Mouse (Mus musculus): ENCODE data around the gene Arpp19. TPM values are rescaled to one million over a fixed set of nuclear protein-coding genes. Genes with fewer than 3 reads are reported as not detected.

The Arpp19 gene
- polyA plus RNA-seq, 1 experiment from 2014 or later: 205 TPM

DNA sequence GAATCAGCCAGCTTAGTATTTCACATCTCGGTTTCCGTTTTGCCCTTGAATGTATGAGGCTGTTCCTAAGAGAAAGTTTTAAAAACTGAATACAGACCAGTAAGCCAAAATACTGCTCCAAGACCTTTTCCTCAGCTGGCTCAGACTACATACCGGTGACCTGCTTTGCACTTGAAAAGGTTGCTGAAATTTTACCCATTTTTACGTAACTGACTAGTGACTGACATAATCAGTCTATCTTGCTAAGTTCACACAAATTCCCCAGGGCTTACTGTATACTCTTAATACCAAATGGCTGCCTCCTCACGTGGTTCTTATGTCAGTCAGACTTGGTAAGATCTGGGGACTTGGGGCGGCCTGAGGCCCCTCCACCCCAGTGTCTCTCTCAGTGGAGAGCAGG is 18.2 kb upstream of the Arpp19 start:
- H3K27me3 ChIP-seq (replicated peaks): no peaks in the 10 kb centered on the region
- 84% methylated on average over 6 of the region's 6 CpGs for WGBS
- no peak overlapping the region for H3K27ac ChIP-seq (replicated peaks)
- no peak overlapping the region for H3K4me3 ChIP-seq
- no peaks in the 10 kb centered on the region for H3K9me3 ChIP-seq
- no peak overlapping the region for H3K9ac ChIP-seq
- peaks cover 63% of the 10 kb centered on the region for H3K36me3 ChIP-seq
- H3K4me2 ChIP-seq: no peak overlapping the region
- H3K4me1 ChIP-seq: peaks cover 3% of the 10 kb centered on the region
- no peak for ATAC-seq (ENCODE audit: extremely low read depth, insufficient number of reproducible peaks, low FRiP score, low TSS enrichment)

DNA sequence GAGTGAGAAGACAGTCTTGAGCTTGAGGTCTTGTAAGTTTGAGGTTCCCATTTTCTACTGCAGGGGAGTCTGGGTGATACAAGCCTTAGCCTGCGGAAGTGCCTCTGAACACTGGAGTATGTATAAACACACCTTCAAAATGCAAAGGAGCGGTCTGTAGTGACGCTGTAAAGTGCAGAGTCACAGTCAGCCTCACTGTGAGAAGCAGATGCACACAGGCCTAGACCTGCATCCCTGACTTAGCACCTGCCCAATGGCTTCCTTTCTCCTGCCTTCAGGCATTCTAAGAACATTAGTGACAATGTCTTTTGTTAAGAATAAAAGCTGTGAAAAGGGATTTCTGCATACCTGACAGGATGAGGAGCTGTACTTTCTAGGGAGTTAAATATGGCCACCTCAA is 17.8 kb upstream of the Arpp19 start:
- Histone ChIP-seq H3K9me3 (no peaks in the 10 kb centered on the region), H3K4me3 (no peak overlapping the region), H3K4me2 (no peak overlapping the region), H3K9ac (no peak overlapping the region), H3K4me1 (peaks cover 5% of the 10 kb centered on the region), H3K36me3 (peaks cover 64% of the 10 kb centered on the region), H3K27me3 (replicated peaks) (no peaks in the 10 kb centered on the region), H3K27ac (replicated peaks) (no peak overlapping the region)
- WGBS: 84% methylated on average over 3 of the region's 3 CpGs
- no peak for ATAC-seq (ENCODE audit: extremely low read depth, insufficient number of reproducible peaks, low FRiP score, low TSS enrichment)

DNA sequence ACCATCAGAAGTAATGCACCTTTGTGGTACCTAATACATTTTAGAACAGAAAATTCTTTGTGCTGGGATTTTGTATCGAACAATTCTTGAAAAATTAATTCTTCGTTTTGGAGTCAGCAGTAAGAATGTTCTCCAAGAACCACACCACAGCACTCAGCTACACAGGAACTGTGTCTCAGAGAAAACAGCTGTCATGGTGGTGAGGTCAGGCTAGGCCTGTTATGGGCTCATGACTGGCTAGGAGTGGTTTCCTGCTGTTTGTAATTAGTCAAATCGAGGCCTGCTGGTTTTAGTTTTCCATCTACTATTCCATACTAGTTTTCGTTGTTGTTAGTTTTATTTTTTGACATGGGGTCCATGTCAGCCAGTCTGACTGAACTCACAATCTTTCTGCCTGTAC is 16.9 kb upstream of the Arpp19 start:
- ATAC-seq (ENCODE audit: extremely low read depth, insufficient number of reproducible peaks, low FRiP score, low TSS enrichment): no peak
- Histone ChIP-seq H3K9me3 (no peaks in the 10 kb centered on the region), H3K4me3 (no peak overlapping the region), H3K4me2 (no peak overlapping the region), H3K9ac (no peak overlapping the region), H3K36me3 (peaks cover 56% of the 10 kb centered on the region), H3K27me3 (replicated peaks) (no peaks in the 10 kb centered on the region), H3K4me1 (peaks cover 5% of the 10 kb centered on the region), H3K27ac (replicated peaks) (no peak overlapping the region)
- 69% methylated on average over 4 of the region's 4 CpGs for WGBS

DNA sequence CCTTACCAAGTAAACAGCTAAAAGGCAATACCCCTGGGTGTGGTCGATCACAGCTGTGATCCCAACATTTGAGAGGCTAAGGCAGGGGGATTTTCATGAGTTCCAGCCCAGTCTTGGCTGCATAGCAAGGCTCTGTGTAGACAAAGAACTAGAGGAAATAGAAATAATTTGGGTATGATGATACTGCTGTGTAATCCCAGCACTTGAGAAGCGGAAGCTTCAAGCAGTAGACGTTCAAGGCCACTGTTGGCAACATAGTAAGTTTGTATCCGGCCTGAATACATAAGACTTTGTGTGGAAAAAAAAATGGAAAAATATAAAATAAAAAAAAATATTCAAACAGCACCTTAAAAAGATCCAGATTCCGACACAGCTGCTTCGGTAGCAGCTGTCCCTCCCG is 14.9 kb upstream of the Arpp19 start:
- Histone ChIP-seq H3K4me3 (no peak overlapping the region), H3K9ac (no peak overlapping the region), H3K36me3 (peaks cover 54% of the 10 kb centered on the region), H3K27ac (replicated peaks) (no peak overlapping the region), H3K4me1 (peaks cover 5% of the 10 kb centered on the region), H3K9me3 (no peaks in the 10 kb centered on the region), H3K27me3 (replicated peaks) (no peaks in the 10 kb centered on the region), H3K4me2 (no peak overlapping the region)
- 85% methylated on average over 7 of the region's 7 CpGs for WGBS
- no peak for ATAC-seq (ENCODE audit: extremely low read depth, insufficient number of reproducible peaks, low FRiP score, low TSS enrichment)

GRCm38 (mm10) chr9:75023150-75023894 is 14.1 kb upstream of the Arpp19 start:
- no peak overlapping the region for H3K4me3 ChIP-seq
- peaks cover 51% of the 10 kb centered on the region for H3K36me3 ChIP-seq
- H3K4me2 ChIP-seq: no peak overlapping the region
- no peak overlapping the region for H3K27ac ChIP-seq (replicated peaks)
- H3K4me1 ChIP-seq: peaks cover 5% of the 10 kb centered on the region
- no peaks in the 10 kb centered on the region for H3K27me3 ChIP-seq (replicated peaks)
- ATAC-seq (ENCODE audit: extremely low read depth, insufficient number of reproducible peaks, low FRiP score, low TSS enrichment): no peak
- 75% methylated on average over 5 of the region's 5 CpGs for WGBS
- no peaks in the 10 kb centered on the region for H3K9me3 ChIP-seq
- no peak overlapping the region for H3K9ac ChIP-seq

DNA sequence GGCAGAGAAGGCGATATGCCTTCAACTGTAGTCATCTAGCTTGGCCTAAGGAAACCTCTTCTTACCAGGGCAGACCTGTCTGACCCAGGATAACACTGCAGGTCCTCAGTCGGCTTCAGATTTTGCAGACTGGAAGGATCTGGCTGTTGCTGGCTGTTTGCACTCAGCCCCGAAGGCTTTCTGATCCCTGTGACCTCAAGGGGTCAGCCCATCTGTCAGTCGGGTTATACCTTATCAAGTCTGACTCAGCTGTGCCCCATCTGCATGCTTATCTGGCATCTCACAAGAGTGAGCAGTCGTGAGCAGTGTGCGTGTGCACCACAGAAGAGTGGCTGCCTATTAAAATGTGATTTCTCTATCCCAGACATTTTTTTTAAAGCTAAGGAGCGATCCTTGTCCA is 13.3 kb upstream of the Arpp19 start:
- H3K4me2 ChIP-seq: no peak overlapping the region
- H3K27me3 ChIP-seq (replicated peaks): no peaks in the 10 kb centered on the region
- H3K9ac ChIP-seq: no peak overlapping the region
- H3K4me1 ChIP-seq: peaks cover 5% of the 10 kb centered on the region
- no peak overlapping the region for H3K4me3 ChIP-seq
- H3K36me3 ChIP-seq: peaks cover 51% of the 10 kb centered on the region
- no peaks in the 10 kb centered on the region for H3K9me3 ChIP-seq
- no peak overlapping the region for H3K27ac ChIP-seq (replicated peaks)
- no peak for ATAC-seq (ENCODE audit: extremely low read depth, insufficient number of reproducible peaks, low FRiP score, low TSS enrichment)
- 21% methylated on average over 7 of the region's 7 CpGs for WGBS

DNA sequence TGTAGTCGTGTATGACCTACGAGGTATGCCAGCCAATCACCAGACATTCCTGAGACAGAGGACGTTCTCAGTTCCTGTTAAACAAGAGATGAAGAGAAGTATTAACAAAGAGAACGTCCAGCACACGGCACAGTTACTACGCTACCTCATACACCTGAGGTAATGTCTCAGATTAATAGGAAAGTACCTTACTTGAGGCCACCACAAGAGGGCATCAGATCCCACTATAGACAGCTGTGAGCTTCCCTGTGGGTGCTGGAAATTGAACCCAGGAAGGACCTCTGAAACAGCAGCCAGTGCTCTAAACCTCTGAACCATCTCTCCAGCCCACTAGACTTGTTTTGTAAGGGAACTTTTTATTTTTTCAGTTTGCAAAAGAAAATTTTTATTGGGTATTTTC is 11.7 kb upstream of the Arpp19 start:
- H3K9me3 ChIP-seq: no peaks in the 10 kb centered on the region
- no peak overlapping the region for H3K4me3 ChIP-seq
- H3K4me1 ChIP-seq: peaks cover 5% of the 10 kb centered on the region
- H3K36me3 ChIP-seq: peaks cover 35% of the 10 kb centered on the region
- no peak overlapping the region for H3K27ac ChIP-seq (replicated peaks)
- no peaks in the 10 kb centered on the region for H3K27me3 ChIP-seq (replicated peaks)
- H3K9ac ChIP-seq: no peak overlapping the region
- ATAC-seq (ENCODE audit: extremely low read depth, insufficient number of reproducible peaks, low FRiP score, low TSS enrichment): no peak
- no peak overlapping the region for H3K4me2 ChIP-seq
- 74% methylated on average over 6 of the region's 6 CpGs for WGBS

DNA sequence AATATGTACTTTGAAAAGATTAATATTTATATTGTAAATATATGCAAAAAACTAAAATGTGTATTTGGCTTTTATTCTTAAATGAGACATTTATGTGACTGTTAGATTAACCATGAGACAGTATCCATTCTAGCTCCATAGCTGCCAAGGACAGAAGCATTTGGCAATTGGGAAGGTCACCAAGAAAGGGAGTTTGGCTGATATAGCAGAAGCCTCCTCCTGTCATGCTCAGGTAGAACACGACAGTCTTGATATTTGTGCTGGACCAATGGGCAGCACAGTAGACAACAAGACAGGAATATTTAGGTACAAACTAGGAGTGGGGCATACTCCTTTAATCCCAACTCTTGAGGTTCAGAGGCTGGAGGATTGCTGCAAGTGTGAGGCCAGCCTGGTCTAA is 5.0 kb upstream of the Arpp19 start:
- Histone ChIP-seq H3K9ac (no peak overlapping the region), H3K27me3 (replicated peaks) (no peaks in the 10 kb centered on the region), H3K4me2 (no peak overlapping the region), H3K4me3 (no peak overlapping the region), H3K27ac (replicated peaks) (no peak overlapping the region), H3K9me3 (no peaks in the 10 kb centered on the region), H3K36me3 (peaks cover 16% of the 10 kb centered on the region), H3K4me1 (peaks cover 5% of the 10 kb centered on the region; the same call in 1 of the 2 replicates)
- WGBS: 70% methylated on average over 1 of the region's 1 CpGs
- ATAC-seq (ENCODE audit: extremely low read depth, insufficient number of reproducible peaks, low FRiP score, low TSS enrichment): no peak

- no peak overlapping the region for H3K4me2 ChIP-seq
- H3K9ac ChIP-seq: no peak overlapping the region
- H3K27ac ChIP-seq (replicated peaks): no peak overlapping the region
- 51% methylated on average over 7 of the region's 7 CpGs for WGBS
- H3K4me1 ChIP-seq: peaks cover 5% of the 10 kb centered on the region; the same call in 1 of the 2 replicates
- no peak for ATAC-seq (ENCODE audit: extremely low read depth, insufficient number of reproducible peaks, low FRiP score, low TSS enrichment)
- peaks cover 15% of the 10 kb centered on the region for H3K36me3 ChIP-seq
- H3K27me3 ChIP-seq (replicated peaks): no peaks in the 10 kb centered on the region
- no peaks in the 10 kb centered on the region for H3K9me3 ChIP-seq
- no peak overlapping the region for H3K4me3 ChIP-seq
These were observed 4.3 kb upstream of the Arpp19 start for GRCm38 (mm10) chr9:75033141-75033540.

- Histone ChIP-seq H3K9me3 (no peaks in the 10 kb centered on the region), H3K9ac (no peak overlapping the region), H3K27me3 (replicated peaks) (no peaks in the 10 kb centered on the region), H3K4me2 (no peak overlapping the region), H3K4me3 (no peak overlapping the region), H3K27ac (replicated peaks) (0 out of 2 replicates have a peak overlapping the region, but pooled peaks have one; percentile 39), H3K36me3 (peaks cover 8% of the 10 kb centered on the region; the same call in 1 of the 2 replicates), H3K4me1 (peaks cover 18% of the 10 kb centered on the region)
- ATAC-seq (ENCODE audit: extremely low read depth, insufficient number of reproducible peaks, low FRiP score, low TSS enrichment): no peak
- 16% methylated on average over 1 of the region's 1 CpGs for WGBS
These were observed 2.7 kb upstream of the Arpp19 start for GRCm38 (mm10) chr9:75034691-75035090.

DNA sequence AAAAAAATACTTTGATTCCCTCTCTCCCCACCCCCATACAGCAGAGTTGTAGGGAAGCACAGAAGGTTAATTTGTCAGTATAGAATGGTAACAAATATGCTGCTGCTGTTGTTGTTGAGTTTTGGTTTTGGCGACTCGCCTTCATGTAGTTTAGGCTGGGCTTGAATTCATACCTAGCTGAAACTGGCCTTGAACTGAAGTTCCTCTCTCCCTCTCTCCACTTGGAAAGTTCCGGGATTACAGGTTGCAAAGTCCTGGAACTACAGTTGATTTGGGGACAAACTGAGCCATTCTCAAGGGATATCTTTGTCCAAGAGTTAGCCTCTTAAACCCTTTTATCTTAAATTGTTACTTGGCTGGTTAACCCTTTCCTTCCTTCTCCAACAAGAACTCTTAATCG is 1.5 kb upstream of the Arpp19 start:
- Histone ChIP-seq H3K9me3 (no peaks in the 10 kb centered on the region), H3K36me3 (peaks cover 13% of the 10 kb centered on the region; the same call in 1 of the 2 replicates), H3K4me2 (no peak overlapping the region), H3K4me3 (no peak overlapping the region), H3K4me1 (peaks cover 26% of the 10 kb centered on the region), H3K27ac (replicated peaks) (no peak overlapping the region), H3K27me3 (replicated peaks) (no peaks in the 10 kb centered on the region), H3K9ac (no peak overlapping the region)
- no peak for ATAC-seq (ENCODE audit: extremely low read depth, insufficient number of reproducible peaks, low FRiP score, low TSS enrichment)
- WGBS: 70% methylated on average over 4 of the region's 4 CpGs

DNA sequence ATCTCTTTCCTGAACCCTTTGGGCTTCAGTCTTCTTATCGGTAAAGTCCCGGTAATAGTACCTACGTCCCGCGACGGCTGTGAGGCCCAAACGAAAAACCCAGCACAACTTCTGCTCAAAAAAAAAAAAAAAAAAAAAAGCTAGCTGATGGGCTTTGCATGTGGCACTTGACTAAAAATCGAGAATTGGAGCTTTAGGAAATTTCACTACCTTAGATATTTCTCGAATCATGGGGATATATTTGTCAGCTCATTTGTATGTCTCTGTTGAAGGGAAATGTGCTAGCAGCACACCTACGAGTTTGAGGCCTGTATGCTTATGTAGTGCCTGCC is 909 bp downstream of the Arpp19 start:
- ATAC-seq (ENCODE audit: extremely low read depth, insufficient number of reproducible peaks, low FRiP score, low TSS enrichment): no peak
- peaks cover 20% of the 10 kb centered on the region for H3K36me3 ChIP-seq
- no peak overlapping the region for H3K27ac ChIP-seq (replicated peaks)
- peak overlapping the region; percentile 69 for H3K4me3 ChIP-seq
- no peaks in the 10 kb centered on the region for H3K27me3 ChIP-seq (replicated peaks)
- 1% methylated on average over 10 of the region's 10 CpGs for WGBS
- H3K9me3 ChIP-seq: no peaks in the 10 kb centered on the region
- peaks cover 34% of the 10 kb centered on the region for H3K4me1 ChIP-seq
- H3K4me2 ChIP-seq: peak overlapping the region; percentile 71
- peak overlapping the region; percentile 95 for H3K9ac ChIP-seq

All from heart, embryonic 13.5 days (tissue).